Mouse (Mus musculus) midbrain, embryonic 11.5 days (tissue): Measurements from ENCODE around the gene Ift20. TPM values are rescaled to one million over a fixed set of nuclear protein-coding genes. Genes with fewer than 3 reads are reported as not detected.
A peak's percentile ranks its signal among the peaks of the same experiment; 100 is the strongest.

Source experiments
- ATAC-seq: fragments of 200-750 bp; cut with Nextera tagmentation; 2 replicates; pipeline ENCODE4 v1.8.0; 2017; ENCODE audit warnings: moderate TSS enrichment, moderate library complexity; ENCODE audit not compliant: low FRiP score
- DNase-seq: peaks from one replicate; pipeline ENCODE4 v3.0.0; 2015; ENCODE audit warnings: low spot score; ENCODE audit errors: missing footprints
- H3K27ac ChIP-seq: fragments of 300-500 bp; sonication (generic); 2 replicates; pipeline ENCODE4 v1.5.1; 2014; ENCODE audit warnings: low read depth, low read length
- H3K27me3 ChIP-seq: fragments of 300-500 bp; sonication (generic); 2 replicates; pipeline ENCODE4 v1.6.1; 2014; ENCODE audit warnings: mild to moderate bottlenecking, low read length, moderate library complexity, mixed read lengths; ENCODE audit not compliant: control insufficient read depth, insufficient read depth
- H3K36me3 ChIP-seq: fragments of 300-500 bp; sonication (generic); 2 replicates; pipeline ENCODE4 v1.6.1; 2014; ENCODE audit warnings: mild to moderate bottlenecking, low read length, moderate library complexity, mixed read lengths; ENCODE audit not compliant: control insufficient read depth, insufficient read depth
- H3K4me1 ChIP-seq: fragments of 300-500 bp; sonication (generic); 2 replicates; pipeline ENCODE4 v1.6.1; 2014; ENCODE audit warnings: low read length; ENCODE audit not compliant: control insufficient read depth, insufficient read depth
- H3K4me2 ChIP-seq: fragments of 300-500 bp; sonication (generic); 2 replicates; pipeline ENCODE4 v1.6.1; 2014; ENCODE audit warnings: mild to moderate bottlenecking, moderate library complexity
- H3K4me3 ChIP-seq: fragments of 300-500 bp; sonication (generic); 2 replicates; pipeline ENCODE4 v1.5.1; 2014; ENCODE audit warnings: low read depth, low read length
- H3K9ac ChIP-seq: fragments of 300-500 bp; sonication (generic); 2 replicates; pipeline ENCODE4 v1.6.1; 2014; ENCODE audit warnings: low read length
- H3K9me3 ChIP-seq: fragments of 300-500 bp; sonication (generic); 2 replicates; pipeline ENCODE4 v1.6.1; 2016; ENCODE audit warnings: low read length; ENCODE audit not compliant: control insufficient read depth
- WGBS: fragments of 180-500 bp; shearing (Covaris S2); extraction: QIAGEN DNeasy Blood & Tissue Kit; methylation state at CpG from one replicate; pipeline ENCODE4 v1.1.7; 2014; 5-methylcytosine and 5-hydroxymethylcytosine counted together
- polyA plus RNA-seq: library from polyadenylated mRNA; unstranded; fragments of >200 nt; fragmentation: Nextera tagmentation; extraction: Ambion mirVana; gene quantifications from 2 replicates; pipeline ENCODE4 v1.2.1, GENCODE M21; 2014

Gene Ift20
- polyA plus RNA-seq, 1 experiment from 2014 or later, result 110 TPM

DNA sequence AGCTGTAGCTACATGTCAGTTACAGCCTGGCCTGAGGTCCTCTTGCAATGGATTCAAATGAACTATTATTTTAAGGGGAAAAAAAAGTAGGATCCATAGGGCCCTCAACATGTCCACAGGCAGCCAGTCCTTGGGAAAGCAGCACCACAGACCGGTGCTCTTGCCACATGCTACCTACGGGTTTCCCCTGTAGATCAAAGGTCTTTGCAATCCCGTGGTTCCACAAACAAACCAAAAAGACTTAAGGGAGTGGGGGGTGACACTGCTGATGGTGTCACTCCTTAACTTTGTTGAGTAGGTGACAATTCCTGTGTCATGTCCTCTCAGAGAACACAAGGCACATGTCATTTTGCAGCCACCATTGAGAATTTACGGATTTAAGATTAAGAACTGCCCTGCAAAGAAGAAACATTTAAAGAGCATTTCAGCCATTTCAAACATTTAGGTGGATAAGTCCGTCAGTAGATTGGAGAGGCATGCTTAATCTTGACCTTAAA, 13.4 kb downstream of the Ift20 start:
- Histone ChIP-seq H3K9me3 (no peaks in the 10 kb centered on the region), H3K27me3 (no peaks in the 10 kb centered on the region), H3K9ac (peak overlapping the region; percentile 75), H3K27ac (no peak overlapping the region), H3K4me3 (peak overlapping the region; percentile 69), H3K4me1 (peaks cover 12% of the 10 kb centered on the region), H3K4me2 (peak overlapping the region; percentile 62), H3K36me3 (no peaks in the 10 kb centered on the region)
- DNase-seq, result no peak
- no peak for ATAC-seq
- WGBS, result 12% methylated on average over 5 of the region's 5 CpGs

DNA sequence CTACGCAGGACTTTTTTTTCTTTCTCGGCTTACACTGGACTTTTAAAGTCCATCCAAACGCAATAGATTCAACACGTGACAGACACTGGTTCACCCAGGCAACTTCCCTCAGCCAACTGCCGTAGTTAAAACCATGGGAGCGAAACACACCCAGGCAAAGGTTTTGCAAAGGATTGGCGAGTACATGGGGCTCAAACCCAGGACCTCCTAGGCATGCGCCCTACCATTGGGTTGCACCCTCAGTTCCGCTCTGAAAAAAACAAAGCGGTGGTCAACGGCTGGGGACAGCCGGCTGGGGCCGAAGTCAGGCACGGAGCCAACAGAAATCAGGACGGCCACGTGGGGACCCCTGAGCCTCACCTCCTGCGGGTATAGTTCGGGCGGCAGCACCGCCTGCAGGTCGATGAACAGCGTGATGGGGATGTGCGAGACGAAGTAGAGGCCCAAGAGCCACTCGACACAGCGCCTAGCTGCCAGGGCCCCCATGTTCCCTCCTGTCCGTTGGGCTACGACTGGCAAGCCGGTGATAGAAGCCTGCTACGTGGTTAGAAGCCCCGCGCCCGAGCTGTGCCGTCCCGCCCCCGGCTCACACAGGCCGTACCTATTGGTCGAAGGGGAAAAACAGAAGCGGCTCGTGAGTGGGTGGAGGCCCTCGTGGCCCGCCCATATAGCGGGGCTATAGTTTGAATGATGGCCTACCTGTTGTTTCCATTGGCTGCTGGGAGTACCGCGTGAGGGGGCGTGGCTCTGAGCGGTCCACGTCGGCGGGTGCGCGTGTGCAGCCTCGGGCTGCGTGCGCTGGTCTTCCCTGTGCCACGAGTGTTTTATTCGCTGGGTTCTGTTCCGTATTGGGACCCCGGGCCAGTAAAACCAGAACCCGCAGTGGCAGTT, 14.3 kb downstream of the Ift20 start, which contains the start of gene Tmem97:
Gene Tmem97, minus strand, starts transcription at position 610 of the 891 bp plus-strand sequence.
- peak within 1 kb of the TSS; percentile 62 for H3K4me2 ChIP-seq
- H3K27me3 ChIP-seq, result no peaks in the 10 kb centered on the region
- H3K9ac ChIP-seq, result peak within 1 kb of the TSS; percentile 75
- under 1% methylated on average over 60 of the region's 60 CpGs for WGBS
- no peaks in the 10 kb centered on the region for H3K9me3 ChIP-seq
- H3K27ac ChIP-seq, result peak within 1 kb of the TSS; percentile 72
- ATAC-seq, result peak; percentile 100
- peaks cover 12% of the 10 kb centered on the region for H3K4me1 ChIP-seq
- peak within 1 kb of the TSS; percentile 69 for H3K4me3 ChIP-seq
- H3K36me3 ChIP-seq, result no peaks in the 10 kb centered on the region
- peak; percentile 98 for DNase-seq

DNA sequence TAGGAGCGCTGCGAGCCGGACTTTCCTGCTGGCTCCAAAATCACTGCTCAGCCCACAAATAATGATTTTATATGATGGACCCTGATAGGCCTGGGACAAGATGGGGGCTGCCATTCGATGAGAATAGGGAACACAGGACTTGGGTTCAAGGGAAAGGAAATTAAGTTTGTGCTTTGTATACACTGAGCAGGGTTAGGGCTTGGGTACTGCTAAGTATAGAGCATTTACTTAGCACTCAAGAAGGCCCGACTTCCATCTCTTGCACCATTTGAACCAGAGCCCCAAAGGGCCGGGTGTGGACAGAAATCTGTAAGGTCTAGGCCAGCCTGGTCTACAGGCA, 14.9 kb downstream of the Ift20 start:
- peak; percentile 47 for ATAC-seq

DNA sequence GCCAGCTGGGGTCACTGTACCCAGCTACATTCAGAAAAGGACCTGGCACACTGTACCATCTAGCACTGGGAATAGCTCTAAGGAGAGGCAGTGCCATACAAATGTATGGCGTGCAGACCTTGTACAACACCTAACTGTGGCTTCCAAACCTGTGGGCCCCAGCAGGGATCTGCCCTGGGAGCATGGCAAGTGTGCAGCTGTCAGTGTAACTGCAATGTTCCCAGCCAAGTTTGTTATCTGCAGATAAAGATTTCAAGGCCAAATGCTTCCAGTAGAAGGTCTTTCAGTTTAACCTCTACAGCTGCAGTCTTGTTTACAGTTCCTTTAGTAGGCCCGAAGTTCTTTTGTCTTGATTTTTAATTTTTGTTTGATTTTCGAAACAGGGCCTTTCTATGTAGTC, 19.5 kb downstream of the Ift20 start:
- ATAC-seq (no peak), DNase-seq (no peak)
- 84% methylated on average over 3 of the region's 3 CpGs for WGBS
- H3K27me3 ChIP-seq, result no peaks in the 10 kb centered on the region
- H3K9ac ChIP-seq, result no peak overlapping the region
- H3K4me3 ChIP-seq, result no peak overlapping the region
- no peak overlapping the region for H3K27ac ChIP-seq
- H3K4me1 ChIP-seq, result no peaks in the 10 kb centered on the region
- no peak overlapping the region for H3K4me2 ChIP-seq
- no peaks in the 10 kb centered on the region for H3K36me3 ChIP-seq
- no peaks in the 10 kb centered on the region for H3K9me3 ChIP-seq

More for the DNA sequence above, 14.9 kb downstream of the Ift20 start:
- peak overlapping the region; percentile 60 for H3K9ac ChIP-seq
- DNase-seq, result no peak
- H3K4me2 ChIP-seq, result peak overlapping the region; percentile 62
- H3K27ac ChIP-seq, result 0 out of 2 replicates have a peak overlapping the region, but pooled peaks have one; percentile 17
- no peaks in the 10 kb centered on the region for H3K27me3 ChIP-seq
- 35% methylated on average over 6 of the region's 6 CpGs for WGBS
- H3K9me3 ChIP-seq, result no peaks in the 10 kb centered on the region
- peak overlapping the region; percentile 69 for H3K4me3 ChIP-seq
- H3K36me3 ChIP-seq, result no peaks in the 10 kb centered on the region
- peaks cover 12% of the 10 kb centered on the region for H3K4me1 ChIP-seq

DNA sequence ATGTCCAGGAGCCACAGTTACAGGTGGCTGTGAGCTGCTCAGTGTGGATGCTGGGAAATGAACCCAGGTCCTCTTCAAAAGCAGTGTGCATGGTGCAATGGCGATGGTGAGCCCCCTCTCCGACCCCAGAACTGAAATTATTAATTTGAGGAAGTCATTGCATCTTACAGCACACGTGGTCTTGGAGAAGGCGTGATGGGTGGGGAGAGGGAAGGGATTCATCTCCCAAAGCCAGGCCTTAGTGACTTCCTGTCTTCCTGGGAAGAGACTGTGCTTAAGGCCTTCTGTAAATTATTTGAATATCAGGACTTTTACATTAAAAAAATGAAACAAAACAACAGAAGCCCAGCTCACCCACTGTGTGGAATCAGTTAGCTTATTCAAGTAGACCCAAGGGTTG, 19.9 kb downstream of the Ift20 start:
- Histone ChIP-seq H3K4me1 (no peaks in the 10 kb centered on the region), H3K4me2 (no peak overlapping the region), H3K9ac (no peak overlapping the region), H3K27me3 (no peaks in the 10 kb centered on the region), H3K4me3 (no peak overlapping the region), H3K27ac (no peak overlapping the region), H3K9me3 (no peaks in the 10 kb centered on the region), H3K36me3 (no peaks in the 10 kb centered on the region)
- DNase-seq (no peak), ATAC-seq (no peak)
- WGBS, result 85% methylated on average over 4 of the region's 4 CpGs

DNA sequence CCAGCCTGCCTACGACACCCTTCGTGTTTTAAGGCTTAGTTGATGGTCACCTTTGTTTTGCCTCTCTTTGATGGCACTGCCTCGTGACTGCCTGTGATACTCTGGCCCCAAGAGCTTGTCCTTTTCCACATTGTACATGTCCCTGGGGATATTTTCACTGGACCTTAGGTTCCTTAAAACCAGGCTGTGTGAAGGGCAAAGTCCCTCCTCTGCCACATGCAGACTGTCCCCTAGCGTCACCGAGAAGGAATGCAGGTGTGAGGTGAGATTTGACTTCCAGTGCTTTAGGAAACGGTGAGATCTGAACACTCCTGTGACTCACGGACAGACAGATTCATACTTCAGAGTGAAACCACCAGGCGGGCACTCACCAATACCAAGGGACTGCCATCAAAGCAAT, 21.1 kb downstream of the Ift20 start:
- no peak overlapping the region for H3K4me2 ChIP-seq
- H3K36me3 ChIP-seq, result no peaks in the 10 kb centered on the region
- DNase-seq (no peak), ATAC-seq (no peak)
- no peaks in the 10 kb centered on the region for H3K27me3 ChIP-seq
- H3K9me3 ChIP-seq, result no peaks in the 10 kb centered on the region
- no peak overlapping the region for H3K4me3 ChIP-seq
- no peak overlapping the region for H3K27ac ChIP-seq
- H3K9ac ChIP-seq, result no peak overlapping the region
- H3K4me1 ChIP-seq, result no peaks in the 10 kb centered on the region
- WGBS, result 63% methylated on average over 8 of the region's 8 CpGs

DNA sequence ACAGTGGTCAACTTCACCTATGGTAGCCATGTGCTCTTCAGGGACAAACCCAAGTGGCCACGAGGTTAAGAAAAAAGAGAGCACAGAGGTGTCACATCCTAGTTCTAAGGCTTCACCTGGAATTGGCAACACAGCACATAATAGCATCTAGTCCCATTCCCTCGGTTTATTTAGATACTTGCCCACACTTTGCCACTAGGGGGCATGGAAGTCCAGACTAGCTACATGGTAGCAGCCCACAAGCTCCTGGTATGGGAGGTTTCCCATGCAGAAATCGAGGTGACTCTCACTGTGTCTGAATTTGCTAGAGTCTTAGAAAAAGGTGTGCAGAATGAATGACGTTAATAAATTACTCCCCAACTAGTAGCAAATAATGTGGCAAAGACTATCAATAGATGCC, 24.3 kb downstream of the Ift20 start:
- Histone ChIP-seq H3K27me3 (no peaks in the 10 kb centered on the region), H3K4me3 (no peak overlapping the region), H3K4me1 (no peaks in the 10 kb centered on the region), H3K9me3 (no peaks in the 10 kb centered on the region), H3K27ac (no peak overlapping the region), H3K36me3 (no peaks in the 10 kb centered on the region), H3K9ac (no peak overlapping the region), H3K4me2 (no peak overlapping the region)
- no peak for ATAC-seq
- WGBS, result 28% methylated on average over 4 of the region's 4 CpGs
- peak; percentile 92 for DNase-seq

DNA sequence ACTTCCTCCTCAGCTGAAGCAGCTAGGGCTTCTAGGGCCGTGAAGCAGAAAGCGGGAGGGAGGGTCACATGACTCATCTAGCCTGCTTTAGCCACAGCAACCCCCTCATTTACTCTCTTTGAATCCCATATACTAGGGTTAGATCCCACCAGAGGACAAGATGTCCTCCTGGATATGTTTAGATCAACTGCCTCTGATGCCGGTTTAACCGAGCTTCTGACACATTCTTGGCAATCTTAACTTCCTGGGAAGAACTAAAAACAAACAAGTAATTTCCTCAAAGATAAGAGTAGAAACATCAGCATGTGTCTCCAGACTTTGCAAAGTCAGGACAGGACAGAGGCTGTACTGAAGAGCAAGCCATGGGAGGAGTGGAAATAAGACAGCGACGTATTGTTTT, 30.6 kb downstream of the Ift20 start:
- Histone ChIP-seq H3K9ac (no peak overlapping the region), H3K27me3 (no peaks in the 10 kb centered on the region), H3K27ac (no peak overlapping the region), H3K4me1 (no peaks in the 10 kb centered on the region), H3K4me3 (no peak overlapping the region), H3K4me2 (no peak overlapping the region), H3K9me3 (no peaks in the 10 kb centered on the region), H3K36me3 (no peaks in the 10 kb centered on the region; the same call in none of the 2 replicates)
- DNase-seq (no peak), ATAC-seq (no peak)
- WGBS, result 75% methylated on average over 6 of the region's 6 CpGs

DNA sequence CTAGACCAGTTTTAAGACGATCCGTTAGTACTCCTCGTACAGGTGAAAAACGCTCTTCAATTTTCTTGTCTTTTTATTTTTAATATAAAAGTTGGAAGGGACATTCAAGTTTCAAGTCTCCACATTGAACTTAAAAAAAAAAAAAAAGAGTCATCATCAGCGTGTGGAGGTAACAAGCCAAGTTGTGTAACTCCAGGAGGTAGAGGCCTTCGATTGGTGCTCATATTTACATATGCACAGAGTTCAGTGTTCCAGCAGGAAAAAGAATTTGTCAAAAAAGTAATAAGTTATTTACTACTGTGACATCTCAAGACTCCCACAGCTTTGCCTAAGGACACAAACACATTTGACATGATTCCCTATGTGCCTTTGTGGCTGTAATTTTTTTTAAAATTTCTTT, 31.5 kb downstream of the Ift20 start:
- no peaks in the 10 kb centered on the region for H3K4me1 ChIP-seq
- 94% methylated on average over 6 of the region's 6 CpGs for WGBS
- no peaks in the 10 kb centered on the region for H3K9me3 ChIP-seq
- no peak overlapping the region for H3K4me2 ChIP-seq
- ATAC-seq (no peak), DNase-seq (no peak)
- peaks cover 2% of the 10 kb centered on the region for H3K36me3 ChIP-seq
- no peak overlapping the region for H3K4me3 ChIP-seq
- no peaks in the 10 kb centered on the region for H3K27me3 ChIP-seq
- no peak overlapping the region for H3K9ac ChIP-seq
- no peak overlapping the region for H3K27ac ChIP-seq
